Mouse (Mus musculus): ENCODE data around the gene Gars.

- TF ChIP-seq CTCF (IDR thresholded peaks at IDR 0.05; ENCODE audit: insufficient read depth, low read depth, low read length) (no peak), POLR2A (IDR thresholded peaks at IDR 0.05; ENCODE audit: insufficient read depth, low read depth, low read length) (no peak)
Observed at GRCm38 (mm10) chr6:55040031-55040430, 2.2 kb downstream of the Gars start.

All from olfactory bulb, adult 2 months (tissue).